Mouse (Mus musculus): ENCODE measurements at regions not wholly inside any gene's neighbourhood (a gene's known extent, or its start where the extent isn't known, plus 50 kb on each side); places are given as distances from the start of the nearest gene placed in this dataset.

- no peak for DNase-seq (ENCODE audit: low read depth)
Observed at GRCm38 (mm10) chr10:37716946-37717345, 578.2 kb upstream of the Marcks start.

- DNase-seq (ENCODE audit: low read depth): no peak
Observed at GRCm38 (mm10) chr10:37711459-37711858, 572.7 kb upstream of the Marcks start.

- no peak for DNase-seq (ENCODE audit: low read depth)
Observed at GRCm38 (mm10) chr10:37694041-37694690, 555.4 kb upstream of the Marcks start.

- no peak for DNase-seq (ENCODE audit: low read depth)
Observed at GRCm38 (mm10) chr10:37692851-37693250, 554.1 kb upstream of the Marcks start.

- DNase-seq (ENCODE audit: low read depth): no peak
Observed at GRCm38 (mm10) chr10:37691939-37692338, 553.2 kb upstream of the Marcks start.

GRCm38 (mm10) chr10:37683101-37683500 lies 544.4 kb upstream of the Marcks start:
- no peak for DNase-seq (ENCODE audit: low read depth)

- no peak for DNase-seq (ENCODE audit: low read depth)
Observed at GRCm38 (mm10) chr10:37680601-37681000, 541.9 kb upstream of the Marcks start.

GRCm38 (mm10) chr10:37677826-37678225 lies 539.1 kb upstream of the Marcks start:
- no peak for DNase-seq (ENCODE audit: low read depth)

GRCm38 (mm10) chr10:37668827-37669226 lies 530.1 kb upstream of the Marcks start:
- DNase-seq (ENCODE audit: low read depth): no peak

- no peak for DNase-seq (ENCODE audit: low read depth)
Observed at GRCm38 (mm10) chr10:37667031-37667745, 528.5 kb upstream of the Marcks start.

GRCm38 (mm10) chr10:37666535-37666934 lies 527.8 kb upstream of the Marcks start:
- no peak for DNase-seq (ENCODE audit: low read depth)

- DNase-seq (ENCODE audit: low read depth): no peak
Observed at GRCm38 (mm10) chr10:37637001-37637562, 498.4 kb upstream of the Marcks start.

- DNase-seq (ENCODE audit: low read depth): no peak
Observed at GRCm38 (mm10) chr10:37636421-37636820, 497.7 kb upstream of the Marcks start.

- DNase-seq (ENCODE audit: low read depth): no peak
Observed at GRCm38 (mm10) chr10:37630403-37630802, 491.7 kb upstream of the Marcks start.

- DNase-seq (ENCODE audit: low read depth): no peak
Observed at GRCm38 (mm10) chr10:37627900-37628299, 489.2 kb upstream of the Marcks start.

GRCm38 (mm10) chr10:37626758-37627201 lies 488.1 kb upstream of the Marcks start:
- DNase-seq (ENCODE audit: low read depth): no peak

GRCm38 (mm10) chr10:37625972-37626757 lies 487.4 kb upstream of the Marcks start:
- no peak for DNase-seq (ENCODE audit: low read depth)

GRCm38 (mm10) chr10:37623041-37623440 lies 484.3 kb upstream of the Marcks start:
- DNase-seq (ENCODE audit: low read depth): no peak

GRCm38 (mm10) chr10:37618606-37619005 lies 479.9 kb upstream of the Marcks start:
- no peak for DNase-seq (ENCODE audit: low read depth)

- DNase-seq (ENCODE audit: low read depth): no peak
Observed at GRCm38 (mm10) chr10:37617708-37618300, 479.1 kb upstream of the Marcks start.

- no peak for DNase-seq (ENCODE audit: low read depth)
Observed at GRCm38 (mm10) chr10:37615926-37616691, 477.4 kb upstream of the Marcks start.
